Mouse (Mus musculus) MN1 (cell line): ENCODE data around the gene Nckap1l.

Experiments
- DNase-seq: peaks from one replicate; pipeline ENCODE4 v3.0.0-alpha.2; 2016; ENCODE audit warnings: low spot score

Nckap1l gene

GRCm38 (mm10) chr15:103539259-103539658 lies 85.7 kb downstream of the Nckap1l start:
- no peak for DNase-seq

- DNase-seq = no peak
Measured at GRCm38 (mm10) chr15:103540646-103541045, 87.1 kb downstream of the Nckap1l start.

DNA sequence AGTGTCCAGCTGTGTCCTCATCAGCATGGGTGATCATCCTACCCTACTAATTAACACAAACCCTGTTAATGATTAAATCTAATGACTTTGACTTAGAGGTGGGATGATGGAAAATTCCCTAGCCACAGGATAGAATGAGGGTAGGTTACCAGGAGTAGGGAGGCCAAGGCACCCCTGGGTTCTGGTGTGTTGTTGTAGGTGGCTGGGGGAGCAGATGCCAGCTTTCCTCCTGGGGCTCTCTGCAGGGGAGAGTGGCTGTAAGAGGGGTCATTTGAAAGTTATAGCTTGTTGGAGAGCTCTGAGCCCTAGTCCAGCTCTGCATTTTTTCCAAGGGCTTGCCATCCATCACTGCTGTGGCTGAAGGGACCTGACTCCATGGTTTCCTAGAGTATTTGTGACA lies 88.9 kb downstream of the Nckap1l start:
- DNase-seq = no peak

DNA sequence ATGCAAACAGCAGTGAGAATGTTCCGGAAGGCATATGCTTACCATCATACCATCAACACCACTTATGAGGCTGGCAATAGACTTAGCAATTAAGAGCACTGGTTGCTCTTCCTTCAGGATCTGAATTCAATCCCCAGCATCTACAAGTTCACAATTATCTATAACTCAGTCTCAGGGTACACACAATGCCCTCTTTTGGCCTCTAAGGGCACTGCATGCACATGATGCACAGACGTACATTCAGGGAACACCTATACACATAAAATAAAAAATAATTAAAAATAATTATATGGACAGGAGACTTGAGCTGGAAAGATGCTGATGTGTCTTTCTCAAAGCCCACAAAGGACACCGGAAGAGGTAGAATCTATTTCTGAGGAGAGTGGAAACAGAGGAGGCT lies 94.4 kb downstream of the Nckap1l start:
- DNase-seq = no peak
